Mouse (Mus musculus): ENCODE measurements around the gene Spaca7. TPM values are rescaled to one million over a fixed set of nuclear protein-coding genes. Genes with fewer than 3 reads are reported as not detected.
"Not testable (repeated sequence)": the region's sequence is repeated elsewhere in the genome, so short reads cannot be mapped to it uniquely, and the experiment has no call there.

The Spaca7 gene
- polyA plus RNA-seq, 1 experiment from 2014 or later: not detected

DNA sequence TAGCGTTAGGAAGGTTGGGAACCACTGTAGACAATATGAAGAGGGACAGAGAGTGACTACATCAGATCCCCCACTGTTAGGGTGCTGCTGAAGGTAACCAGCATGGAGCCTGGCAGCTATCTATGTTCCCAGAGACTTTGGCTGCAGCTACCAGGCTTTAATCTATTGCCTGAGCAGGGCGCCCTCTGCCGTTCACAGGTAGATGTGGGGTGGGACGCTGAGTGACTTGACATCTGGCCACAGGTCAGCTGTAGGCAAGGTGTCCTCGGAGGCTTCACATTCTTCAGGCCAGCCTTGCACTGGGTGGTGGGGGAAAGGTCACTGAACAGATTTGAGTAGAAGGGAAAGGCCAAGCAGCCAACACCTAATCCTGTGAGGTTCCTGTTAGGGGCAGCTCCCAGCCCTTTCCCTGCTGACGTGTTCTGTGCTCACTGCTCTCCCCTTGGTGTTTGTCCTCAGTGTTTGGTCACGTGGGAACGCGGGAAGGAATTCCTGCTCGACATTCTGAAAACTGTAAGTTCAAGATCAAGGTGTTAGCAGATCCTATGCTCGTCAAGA lies 11.3 kb upstream of the Spaca7 start:
- Histone ChIP-seq H3K9me3 (replicated peaks) (no peaks in the 10 kb centered on the region), H3K4me2 (replicated peaks) (no peak overlapping the region), H3K36me3 (no peaks in the 10 kb centered on the region), H3K9ac (no peak overlapping the region), H3K27ac (no peak overlapping the region), H3K4me1 (no peaks in the 10 kb centered on the region), H3K4me3 (no peak overlapping the region), H3K27me3 (peaks cover 77% of the 10 kb centered on the region)
- no peak for ATAC-seq (ENCODE audit: low FRiP score)
- WGBS: 23% methylated on average over 11 of the region's 11 CpGs

DNA sequence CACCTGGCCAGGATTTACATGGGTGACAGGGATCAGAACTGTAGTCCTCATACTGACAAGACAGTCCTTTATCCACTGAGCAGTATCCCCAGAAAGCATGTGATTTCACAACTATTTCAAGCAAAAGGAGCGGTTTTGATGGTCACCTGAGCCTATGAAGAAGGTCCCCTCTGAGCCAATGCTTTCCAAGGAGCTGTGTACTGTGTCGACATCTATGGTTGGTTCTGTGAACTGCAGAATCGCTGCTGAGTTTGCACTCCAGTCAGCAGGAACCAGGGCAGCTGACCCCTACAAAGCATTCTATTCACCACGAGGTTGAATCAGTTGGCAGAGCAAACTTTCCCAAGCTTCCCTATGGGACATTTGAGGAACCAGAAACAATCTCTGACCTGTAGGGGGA lies 8.5 kb upstream of the Spaca7 start:
- Histone ChIP-seq H3K36me3 (no peaks in the 10 kb centered on the region), H3K4me2 (replicated peaks) (no peak overlapping the region), H3K27me3 (peaks cover 57% of the 10 kb centered on the region), H3K4me3 (no peak overlapping the region), H3K9ac (no peak overlapping the region), H3K9me3 (replicated peaks) (no peaks in the 10 kb centered on the region), H3K4me1 (no peaks in the 10 kb centered on the region), H3K27ac (no peak overlapping the region)
- whole genome bisulfite sequencing: 4% methylated on average over 4 of the region's 4 CpGs
- ATAC-seq (ENCODE audit: low FRiP score): 0 out of 2 replicates have a peak, but pooled peaks have one; percentile 58

DNA sequence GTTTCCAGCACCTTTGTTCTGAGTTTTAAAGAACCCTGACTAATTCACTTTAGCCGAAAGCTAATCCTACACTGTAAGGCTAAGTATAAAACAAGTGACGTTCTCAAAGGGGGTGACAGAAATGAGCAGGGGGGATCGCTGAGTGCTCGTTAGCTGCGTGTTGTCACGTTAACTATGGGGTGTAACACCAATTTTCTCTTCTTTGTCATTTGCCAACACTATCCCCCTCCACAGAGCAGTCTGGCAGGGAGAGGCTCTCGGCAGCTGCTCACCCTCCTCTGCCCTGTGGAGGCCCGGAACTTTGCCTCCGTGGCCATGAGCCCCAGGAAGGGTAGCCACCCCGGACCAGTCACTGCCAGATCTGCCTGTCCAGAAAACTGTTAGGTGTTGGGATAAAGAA lies 7.3 kb upstream of the Spaca7 start:
- no peak overlapping the region for H3K9ac ChIP-seq
- WGBS: 69% methylated on average over 10 of the region's 10 CpGs
- H3K4me2 ChIP-seq (replicated peaks): no peak overlapping the region
- H3K4me1 ChIP-seq: no peaks in the 10 kb centered on the region
- no peaks in the 10 kb centered on the region for H3K36me3 ChIP-seq
- no peak overlapping the region for H3K27ac ChIP-seq
- ATAC-seq (ENCODE audit: low FRiP score): no peak
- H3K9me3 ChIP-seq (replicated peaks): no peaks in the 10 kb centered on the region
- H3K27me3 ChIP-seq: peaks cover 47% of the 10 kb centered on the region
- no peak overlapping the region for H3K4me3 ChIP-seq

DNA sequence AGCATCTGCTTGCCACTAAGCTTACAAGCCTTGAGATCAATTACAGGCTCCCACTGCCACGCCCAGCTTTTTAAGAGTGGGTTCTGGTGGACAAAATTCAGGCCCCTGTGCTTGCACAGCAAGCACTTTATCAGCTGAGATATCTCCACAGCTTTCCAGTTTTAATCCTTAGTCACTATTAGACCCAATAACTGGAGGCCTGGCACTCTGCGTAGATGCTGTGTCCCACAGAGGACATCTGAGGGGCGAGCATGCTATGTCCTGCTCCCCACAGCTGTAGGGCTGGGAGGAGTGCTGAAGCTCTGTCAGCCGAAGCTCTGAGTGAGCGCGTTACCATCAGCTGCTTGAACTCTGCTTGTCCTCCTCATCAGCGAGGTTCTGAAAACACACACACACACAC lies 6.3 kb upstream of the Spaca7 start:
- no peak overlapping the region for H3K9ac ChIP-seq
- no peak overlapping the region for H3K27ac ChIP-seq
- no peaks in the 10 kb centered on the region for H3K9me3 ChIP-seq (replicated peaks)
- H3K27me3 ChIP-seq: peaks cover 37% of the 10 kb centered on the region
- H3K4me3 ChIP-seq: no peak overlapping the region
- WGBS: 52% methylated on average over 7 of the region's 7 CpGs
- ATAC-seq (ENCODE audit: low FRiP score): no peak
- H3K4me1 ChIP-seq: no peaks in the 10 kb centered on the region
- no peak overlapping the region for H3K4me2 ChIP-seq (replicated peaks)
- no peaks in the 10 kb centered on the region for H3K36me3 ChIP-seq

DNA sequence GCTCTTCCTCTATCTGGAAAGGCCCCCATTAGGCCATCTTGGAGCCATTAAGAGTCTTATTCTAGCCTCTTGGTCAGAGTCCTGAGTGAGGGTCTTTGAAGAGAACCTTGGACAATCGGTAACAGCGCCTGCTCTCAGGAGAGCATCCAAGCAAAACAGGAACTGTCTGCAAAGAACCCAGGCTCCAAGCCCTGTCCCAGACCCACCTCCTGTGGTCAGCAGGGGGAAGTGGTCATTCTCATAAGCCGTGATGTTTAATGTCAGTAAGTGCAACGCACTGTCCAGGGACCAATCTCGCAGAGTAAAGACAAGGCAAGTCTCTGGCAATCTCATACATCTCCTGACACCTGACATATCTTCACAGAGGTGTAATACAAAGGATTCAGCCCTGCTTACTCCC lies 3.2 kb downstream of the Spaca7 start:
- no peak overlapping the region for H3K9ac ChIP-seq
- no peak overlapping the region for H3K4me2 ChIP-seq (replicated peaks)
- H3K9me3 ChIP-seq (replicated peaks): no peaks in the 10 kb centered on the region
- H3K36me3 ChIP-seq: no peaks in the 10 kb centered on the region
- no peak overlapping the region for H3K27ac ChIP-seq
- no peak overlapping the region for H3K4me3 ChIP-seq
- 64% methylated on average over 5 of the region's 5 CpGs for WGBS
- ATAC-seq (ENCODE audit: low FRiP score): no peak
- no peaks in the 10 kb centered on the region for H3K27me3 ChIP-seq
- H3K4me1 ChIP-seq: peaks cover 3% of the 10 kb centered on the region; the same call in 1 of the 2 replicates

DNA sequence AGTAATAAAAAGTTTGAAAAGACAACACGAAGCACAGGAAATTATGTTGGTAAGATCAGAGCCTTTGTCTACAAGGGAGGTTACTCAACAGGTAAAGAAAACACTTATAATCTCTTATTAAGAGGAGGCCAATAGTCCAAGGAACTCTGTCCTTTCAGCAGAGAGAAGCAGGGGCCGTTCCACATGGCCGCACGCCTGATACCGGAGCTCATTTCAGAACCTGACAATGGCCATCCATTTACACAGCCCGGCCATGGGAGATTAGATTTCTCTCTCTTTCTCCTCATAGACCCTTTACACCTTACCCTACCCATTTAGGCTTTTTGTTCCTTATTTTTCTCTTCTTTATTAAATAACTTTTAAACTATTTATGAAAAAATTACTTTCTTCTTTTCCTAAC lies 3.9 kb downstream of the Spaca7 start:
- Histone ChIP-seq H3K9ac (no peak overlapping the region), H3K4me2 (replicated peaks) (no peak overlapping the region), H3K36me3 (no peaks in the 10 kb centered on the region), H3K9me3 (replicated peaks) (no peaks in the 10 kb centered on the region), H3K27me3 (no peaks in the 10 kb centered on the region), H3K27ac (no peak overlapping the region), H3K4me1 (peaks cover 3% of the 10 kb centered on the region; the same call in 1 of the 2 replicates), H3K4me3 (no peak overlapping the region)
- WGBS: 63% methylated on average over 6 of the region's 6 CpGs
- no peak for ATAC-seq (ENCODE audit: low FRiP score)

DNA sequence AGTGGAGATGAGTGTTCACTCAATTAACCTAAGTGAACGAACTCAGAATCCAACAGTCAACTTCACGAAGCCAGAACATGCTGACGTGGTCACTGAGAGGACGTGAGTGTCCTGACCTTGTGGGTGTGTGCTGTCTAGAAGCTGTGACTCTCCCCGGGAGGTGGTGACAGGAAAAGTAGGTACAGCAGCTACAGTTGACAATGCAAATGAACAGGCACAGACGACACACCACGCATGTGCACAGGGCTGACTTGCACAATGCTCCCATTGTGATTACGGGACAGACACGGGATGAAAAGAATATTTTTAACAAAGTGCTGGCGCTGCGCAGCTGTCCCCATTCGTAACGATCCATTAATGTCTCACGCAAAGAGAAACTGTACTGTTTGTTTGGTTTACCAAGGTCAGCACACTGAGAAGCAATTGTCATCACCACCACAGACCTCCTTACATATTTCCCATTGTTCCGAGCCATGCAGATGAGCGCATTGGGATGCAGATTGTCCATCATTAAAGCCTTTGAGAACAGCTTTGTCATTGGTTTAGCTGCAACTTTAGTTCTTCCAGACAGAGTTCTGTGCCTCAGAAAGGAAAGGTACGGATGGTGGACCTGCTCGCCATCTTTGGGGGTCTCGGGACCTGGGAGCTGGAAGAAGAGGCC lies 6.6 kb downstream of the Spaca7 start:
- H3K4me2 ChIP-seq (replicated peaks); H3K9ac ChIP-seq; H3K9me3 ChIP-seq (replicated peaks); H3K27me3 ChIP-seq; H3K36me3 ChIP-seq; H3K4me1 ChIP-seq; H3K27ac ChIP-seq; H3K4me3 ChIP-seq: not testable (repeated sequence)
- ATAC-seq (ENCODE audit: low FRiP score): peak; percentile 61; the same call in 1 of the 2 replicates
- 61% methylated on average over 19 of the region's 19 CpGs for WGBS

DNA sequence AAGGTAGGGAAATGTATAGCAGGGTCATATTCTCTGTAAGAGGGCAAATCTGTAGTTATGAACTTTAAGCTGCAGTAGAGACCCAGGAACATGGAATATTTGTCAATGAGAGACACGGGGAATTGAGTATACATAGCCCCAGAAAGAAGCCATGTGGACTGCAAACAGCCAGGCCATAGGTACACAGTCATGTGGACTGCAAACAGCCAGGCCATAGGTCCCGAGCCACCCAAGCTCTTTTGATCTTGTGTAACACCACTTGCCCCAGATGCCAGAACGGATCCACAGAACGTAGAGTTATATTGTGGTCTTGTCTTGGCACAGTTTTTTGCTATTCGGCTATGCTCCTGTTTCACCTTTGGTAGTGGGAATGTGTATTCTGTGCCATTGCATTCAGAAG lies 11.0 kb downstream of the Spaca7 start:
- Histone ChIP-seq H3K9me3 (replicated peaks) (no peaks in the 10 kb centered on the region), H3K4me2 (replicated peaks) (no peak overlapping the region), H3K4me1 (peaks cover 3% of the 10 kb centered on the region; the same call in 1 of the 2 replicates), H3K9ac (no peak overlapping the region), H3K27me3 (no peaks in the 10 kb centered on the region; the same call in 1 of the 2 replicates), H3K4me3 (no peak overlapping the region), H3K27ac (no peak overlapping the region), H3K36me3 (no peaks in the 10 kb centered on the region)
- WGBS: 89% methylated on average over 5 of the region's 5 CpGs
- no peak for ATAC-seq (ENCODE audit: low FRiP score)

DNA sequence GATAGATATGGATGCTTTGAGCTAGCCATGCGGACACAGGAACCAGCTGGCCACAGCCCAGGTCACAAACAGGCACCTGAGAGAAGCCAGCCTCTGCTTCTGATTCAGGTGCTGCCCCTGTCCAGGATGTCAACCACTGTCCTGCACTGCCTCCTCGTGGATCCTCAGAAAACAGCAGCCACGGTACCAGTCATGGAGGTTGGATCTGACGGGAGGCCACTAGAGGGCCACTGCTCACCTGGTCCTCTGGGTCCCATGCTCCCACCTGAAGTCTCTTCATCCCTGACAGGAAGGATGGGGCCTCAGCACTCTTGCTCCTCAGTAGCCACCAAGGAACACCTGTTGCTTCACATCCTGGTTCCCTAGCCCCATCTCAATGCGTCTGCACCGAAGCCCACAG lies 34.4 kb downstream of the Spaca7 start:
- Histone ChIP-seq H3K9me3 (replicated peaks) (no peaks in the 10 kb centered on the region), H3K36me3 (no peaks in the 10 kb centered on the region), H3K27ac (no peak overlapping the region), H3K4me1 (no peaks in the 10 kb centered on the region), H3K9ac (no peak overlapping the region), H3K27me3 (no peaks in the 10 kb centered on the region; the same call in 1 of the 2 replicates), H3K4me3 (no peak overlapping the region), H3K4me2 (replicated peaks) (no peak overlapping the region)
- ATAC-seq (ENCODE audit: low FRiP score): peak; percentile 50; the same call in 1 of the 2 replicates
- 20% methylated on average over 6 of the region's 6 CpGs for WGBS

DNA sequence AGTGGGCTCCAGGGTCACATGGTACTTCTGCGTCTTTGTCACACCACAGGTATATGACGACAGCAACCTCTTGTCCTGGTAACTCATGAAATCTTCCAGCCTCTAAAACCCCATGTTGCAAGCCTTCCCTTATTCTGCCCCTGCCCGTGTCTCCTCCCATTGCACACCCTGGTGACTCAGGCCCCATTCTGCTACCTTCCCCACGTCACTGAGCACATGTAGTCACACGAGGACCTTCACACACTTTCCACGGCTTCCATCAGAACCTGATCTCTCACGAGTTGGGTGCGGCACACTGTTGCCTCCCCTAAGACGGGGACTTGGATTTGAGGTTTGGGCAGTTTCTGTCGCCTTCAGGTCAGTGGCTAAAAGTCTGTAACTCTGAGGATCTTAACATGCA lies 36.0 kb downstream of the Spaca7 start:
- ATAC-seq (ENCODE audit: low FRiP score): no peak
- no peaks in the 10 kb centered on the region for H3K9me3 ChIP-seq (replicated peaks)
- no peaks in the 10 kb centered on the region for H3K27me3 ChIP-seq
- H3K27ac ChIP-seq: no peak overlapping the region
- H3K4me2 ChIP-seq (replicated peaks): no peak overlapping the region
- WGBS: 84% methylated on average over 10 of the region's 10 CpGs
- 0 out of 2 replicates have a peak, but pooled peaks cover 3% of the 10 kb centered on the region for H3K4me1 ChIP-seq
- no peak overlapping the region for H3K9ac ChIP-seq
- no peaks in the 10 kb centered on the region for H3K36me3 ChIP-seq
- no peak overlapping the region for H3K4me3 ChIP-seq

DNA sequence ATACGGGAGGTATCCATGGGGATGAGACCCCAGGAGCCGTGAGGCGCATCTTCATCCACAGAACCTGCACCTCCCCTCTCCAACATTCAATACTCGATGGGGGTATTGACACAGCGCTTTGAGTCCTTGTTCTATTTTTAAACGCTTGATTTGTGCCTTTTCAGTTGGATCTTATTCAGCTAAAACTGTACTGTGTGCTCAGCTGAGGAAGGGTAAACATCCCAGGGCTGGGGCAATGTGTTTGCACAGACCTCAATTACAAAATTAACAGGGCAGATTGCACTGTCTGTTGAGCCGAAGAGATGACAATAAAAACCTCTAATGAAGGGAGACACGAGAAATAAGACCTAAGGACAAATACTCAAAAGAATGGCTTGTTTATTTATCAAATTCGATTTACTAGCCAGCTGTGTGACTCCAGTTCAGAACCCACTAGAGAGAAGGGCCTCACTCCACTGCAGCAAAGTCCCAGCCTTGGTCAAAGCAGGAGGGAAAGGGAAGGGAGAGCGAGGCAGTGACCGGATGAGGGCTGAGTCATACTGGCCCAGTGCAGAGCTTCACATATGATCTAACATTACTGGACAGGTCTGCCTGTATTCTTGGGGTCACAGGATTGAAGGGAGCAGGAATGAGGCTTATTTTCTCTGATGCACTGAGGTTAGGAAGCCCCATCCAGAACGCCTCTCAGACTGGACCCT lies 37.1 kb downstream of the Spaca7 start:
- no peaks in the 10 kb centered on the region for H3K9me3 ChIP-seq (replicated peaks)
- no peaks in the 10 kb centered on the region for H3K27me3 ChIP-seq
- no peak overlapping the region for H3K4me2 ChIP-seq (replicated peaks)
- 0 out of 2 replicates have a peak, but pooled peaks cover 3% of the 10 kb centered on the region for H3K4me1 ChIP-seq
- WGBS: 73% methylated on average over 12 of the region's 12 CpGs
- no peak overlapping the region for H3K27ac ChIP-seq
- 0 out of 2 replicates have a peak, but pooled peaks have one; percentile 48 for ATAC-seq (ENCODE audit: low FRiP score)
- peaks cover 4% of the 10 kb centered on the region; the same call in 1 of the 2 replicates for H3K36me3 ChIP-seq
- H3K4me3 ChIP-seq: no peak overlapping the region
- H3K9ac ChIP-seq: no peak overlapping the region

DNA sequence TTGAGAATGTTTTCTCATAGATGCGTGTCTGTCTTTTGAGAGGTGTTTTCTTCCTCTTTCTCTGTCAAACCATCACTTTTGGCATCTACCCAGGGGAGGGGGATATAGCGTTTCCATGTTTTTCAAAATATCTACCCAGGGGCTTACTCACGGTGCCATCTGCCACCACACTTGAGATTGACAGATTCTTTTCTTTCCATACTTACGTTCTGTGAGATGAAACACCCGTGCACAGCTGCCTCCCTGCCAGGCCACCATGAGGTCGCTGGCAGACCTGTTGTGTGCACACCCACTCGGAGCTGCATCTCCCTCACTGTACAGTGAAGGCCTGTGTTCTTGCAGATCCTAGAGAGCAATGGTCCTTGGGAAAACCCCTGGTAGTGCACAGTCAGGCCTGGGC lies 40.4 kb downstream of the Spaca7 start:
- Histone ChIP-seq H3K27ac (no peak overlapping the region), H3K4me3 (no peak overlapping the region), H3K4me1 (0 out of 2 replicates have a peak, but pooled peaks cover 3% of the 10 kb centered on the region)

More for the DNA sequence above, 40.4 kb downstream of the Spaca7 start:
- Histone ChIP-seq H3K36me3 (peaks cover 23% of the 10 kb centered on the region), H3K27me3 (no peaks in the 10 kb centered on the region), H3K9ac (no peak overlapping the region), H3K4me2 (replicated peaks) (no peak overlapping the region), H3K9me3 (replicated peaks) (no peaks in the 10 kb centered on the region)
- 55% methylated on average over 7 of the region's 7 CpGs for WGBS
- no peak for ATAC-seq (ENCODE audit: low FRiP score)
